Mouse (Mus musculus) liver, embryonic 14 days (tissue): ENCODE measurements around the gene C1s2. TPM values are rescaled to one million over a fixed set of nuclear protein-coding genes. Genes with fewer than 3 reads are reported as not detected.

Experiments
- polyA plus RNA-seq: library from polyadenylated mRNA; depleted of rRNA; stranded (reverse); fragments of >200 nt; gene quantifications from 2 replicates; pipeline ENCODE4 v1.2.3, GENCODE M21; 2012; rRNA removed

C1s2 gene
- 0.01 and 0.02 TPM in 2 replicates for polyA plus RNA-seq

DNA sequence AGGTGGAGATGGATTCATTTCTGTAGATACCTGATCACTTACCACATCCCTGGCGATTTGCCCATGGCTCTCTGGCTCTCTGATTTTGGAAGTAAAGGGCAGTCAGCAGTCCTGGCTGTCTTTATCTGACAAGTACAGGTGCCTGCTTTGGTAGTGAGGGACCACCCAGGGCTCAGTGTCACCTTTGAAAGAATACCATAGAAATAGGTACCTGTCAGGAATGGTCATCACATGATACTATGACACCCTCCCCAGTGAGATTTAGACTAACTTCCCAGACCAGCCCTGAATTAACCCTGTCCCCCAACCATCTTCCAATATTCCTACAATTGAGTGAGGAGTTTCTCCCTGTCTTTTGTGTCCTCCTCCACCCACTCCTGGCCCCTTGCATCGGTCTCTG is at the start of gene C1s2:
TSS of gene C1s2 (minus strand) at position 101 of the 400 bp plus-strand sequence.

GRCm38 (mm10) chr6:124662477-124663423 is 26.9 kb upstream of the C1s2 start, which contains the start of gene Lpcat3:
Lpcat3 (plus strand) TSS chr6:124663027.

Other genes with a start within 250 kb of the C1s2 start
- 11.7 and 13.9 TPM in 2 replicates for gene Pex5, start 221.0 kb downstream of the C1s2 start, polyA plus RNA-seq
- gene Clstn3, start 171.3 kb downstream of the C1s2 start, polyA plus RNA-seq = 2.3 and 2.7 TPM in 2 replicates
- 3.0 and 3.9 TPM in 2 replicates for gene C1rl, start 143.0 kb downstream of the C1s2 start, polyA plus RNA-seq
- 7.7 and 8.5 TPM in 2 replicates for gene C1ra, start 123.7 kb downstream of the C1s2 start, polyA plus RNA-seq
- 39.2 and 48.1 TPM in 2 replicates for gene C1s1, start 93.7 kb downstream of the C1s2 start, polyA plus RNA-seq
- not detected in 2 replicates for gene C1rb, start 65.8 kb downstream of the C1s2 start, polyA plus RNA-seq
- gene Lpcat3, start 26.9 kb upstream of the C1s2 start, polyA plus RNA-seq = 57.0 and 65.6 TPM in 2 replicates
- 106 and 121 TPM in 2 replicates for gene Emg1, start 76.1 kb upstream of the C1s2 start, polyA plus RNA-seq
- gene Phb2, start 76.3 kb upstream of the C1s2 start, polyA plus RNA-seq = 117 and 139 TPM in 2 replicates
- gene Ptpn6, start 102.6 kb upstream of the C1s2 start, polyA plus RNA-seq = 16.4 and 20.0 TPM in 2 replicates
- 40.8 and 45.6 TPM in 2 replicates for gene Grcc10, start 105.3 kb upstream of the C1s2 start, polyA plus RNA-seq
- not detected in 2 replicates for gene Gm45234, start 119.9 kb upstream of the C1s2 start, polyA plus RNA-seq
- gene Atn1, start 120.4 kb upstream of the C1s2 start, polyA plus RNA-seq = 2.4 and 3.2 TPM in 2 replicates
- gene Eno2, start 133.6 kb upstream of the C1s2 start, polyA plus RNA-seq = 0.25 and 0.46 TPM in 2 replicates
- gene Lrrc23, start 143.6 kb upstream of the C1s2 start, polyA plus RNA-seq = 0.06 TPM in 1 of 2 replicates, not detected in the other
- gene Spsb2, start 172.6 kb upstream of the C1s2 start, polyA plus RNA-seq = 4.4 and 5.3 TPM in 2 replicates
- 274 and 318 TPM in 2 replicates for gene Tpi1, start 178.2 kb upstream of the C1s2 start, polyA plus RNA-seq
- 26.5 and 29.8 TPM in 2 replicates for gene Usp5, start 193.4 kb upstream of the C1s2 start, polyA plus RNA-seq
- gene Cdca3, start 193.5 kb upstream of the C1s2 start, polyA plus RNA-seq = 120 and 156 TPM in 2 replicates
- 0.09 TPM in 1 of 2 replicates, not detected in the other for gene Gnb3, start 204.2 kb upstream of the C1s2 start, polyA plus RNA-seq
- 2.9 and 4.2 TPM in 2 replicates for gene P3h3, start 221.7 kb upstream of the C1s2 start, polyA plus RNA-seq
- gene Gpr162, start 227.9 kb upstream of the C1s2 start, polyA plus RNA-seq = 0.03 and 0.08 TPM in 2 replicates